Mouse (Mus musculus) MN1 (cell line): Measurements from ENCODE around the gene Fgf13.

Experiments used
- DNase-seq: peaks from one replicate; pipeline ENCODE4 v3.0.0-alpha.2; 2016; ENCODE audit warnings: low spot score

Gene Fgf13

DNA sequence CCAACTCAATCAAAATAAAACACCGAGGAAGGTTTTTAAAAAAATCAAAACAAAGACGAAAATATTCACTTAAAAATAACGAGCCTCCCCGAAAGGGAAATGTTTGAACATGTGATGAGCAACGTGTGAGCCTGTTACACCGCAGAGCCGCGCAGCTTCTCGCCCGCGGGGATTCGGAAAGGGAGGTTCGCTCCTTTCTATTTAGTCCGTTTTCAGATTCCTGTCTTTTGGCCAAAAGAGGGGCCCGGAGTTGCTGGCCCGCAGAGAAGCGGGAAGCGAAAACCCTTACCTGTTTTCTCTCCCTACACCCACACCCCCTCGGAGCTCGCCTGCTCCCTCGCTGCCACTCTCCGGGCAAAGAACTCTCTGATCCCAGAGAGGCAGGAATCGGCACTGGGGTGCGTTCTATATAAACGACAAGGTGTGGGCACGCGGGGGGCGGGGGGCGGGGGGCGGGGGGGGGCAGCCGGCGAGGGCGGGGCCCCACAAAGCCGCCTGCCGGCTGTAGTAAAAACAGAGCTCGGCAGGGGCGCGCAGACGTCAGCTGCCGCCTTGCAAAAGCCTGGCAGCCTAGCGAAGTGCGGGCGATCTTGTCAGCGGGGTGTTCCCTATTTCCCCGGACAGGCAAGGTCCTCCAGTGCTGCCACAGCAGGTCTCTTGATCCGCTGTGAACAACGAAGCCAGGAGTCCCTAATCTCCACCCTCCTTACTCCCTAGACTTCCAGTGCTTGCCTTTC, at the start of gene Fgf13:
Fgf13 (minus strand) TSS at position 377 of the 737 bp plus-strand sequence.
- no peak for DNase-seq

DNA sequence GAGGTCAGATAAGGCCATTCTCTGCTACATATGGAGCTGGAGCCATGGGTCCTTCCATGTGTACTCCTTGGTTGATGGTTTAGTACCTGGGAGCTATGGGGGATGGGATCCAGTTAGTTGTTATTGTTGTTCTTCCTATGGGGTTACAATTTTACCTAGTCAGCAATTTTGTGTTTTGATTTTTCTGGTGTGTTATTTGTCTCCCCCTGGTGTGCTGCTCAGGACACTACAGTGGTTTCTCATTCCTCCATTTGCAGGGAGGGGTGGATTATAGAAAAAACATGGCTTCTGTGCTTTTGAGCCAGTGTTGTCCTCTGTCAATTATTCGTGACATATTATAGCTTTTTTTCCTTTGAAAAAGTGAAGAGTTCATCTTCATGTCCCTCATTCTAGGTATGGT, 38.7 kb upstream of the Fgf13 start:
- DNase-seq: no peak

DNA sequence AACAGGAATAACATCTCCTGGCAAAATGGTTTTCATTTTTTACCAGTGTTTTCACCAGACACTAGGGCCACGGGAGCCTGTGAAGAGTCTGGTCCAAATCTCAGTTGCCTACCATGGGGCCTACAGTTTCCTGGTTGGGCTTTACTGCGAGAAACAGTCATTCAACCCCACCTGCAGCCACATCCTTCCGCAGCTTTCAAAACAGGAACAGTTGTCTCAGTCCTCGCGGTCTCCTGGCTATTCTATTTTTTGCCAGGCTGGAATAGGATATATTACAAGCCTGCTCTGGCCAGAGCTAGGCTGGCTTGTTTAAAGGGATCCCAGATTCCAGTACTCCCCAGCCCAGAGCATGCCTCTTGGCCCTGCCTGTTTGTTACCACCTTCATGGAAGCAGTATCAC, 21.2 kb upstream of the Fgf13 start:
- no peak for DNase-seq

DNA sequence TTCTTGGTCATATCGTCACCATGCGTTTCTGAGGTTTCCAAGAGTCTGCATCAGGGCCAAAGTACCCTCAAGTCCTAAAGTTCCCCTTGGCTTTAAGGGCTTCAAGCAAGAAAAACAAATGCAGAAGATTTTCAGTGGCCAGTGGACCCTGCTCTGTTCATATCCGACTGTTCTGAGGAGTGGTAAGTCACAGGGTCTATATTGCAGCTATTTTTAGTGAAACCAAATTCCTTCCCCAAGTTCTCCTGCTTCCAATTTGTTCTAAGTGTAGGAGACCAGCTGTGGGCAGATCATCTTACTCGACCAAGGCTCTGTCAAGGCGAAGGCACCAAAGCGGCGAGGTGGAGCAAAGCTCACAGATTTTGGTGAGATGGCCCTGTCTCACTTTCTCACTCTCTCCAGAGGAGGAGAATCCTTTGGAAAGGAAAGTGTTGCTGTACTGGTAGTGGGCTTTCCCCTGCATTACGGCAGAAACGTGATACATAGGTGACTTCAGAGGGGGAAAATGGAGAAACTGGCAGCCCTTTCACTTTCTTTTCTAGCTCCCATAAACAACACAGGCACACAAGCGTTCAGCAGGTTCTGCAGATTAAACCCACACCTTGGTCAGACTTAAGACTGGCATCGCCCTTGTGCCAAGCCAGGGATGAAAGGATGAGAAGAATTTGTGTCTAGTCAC, 17.8 kb upstream of the Fgf13 start:
- DNase-seq: no peak

DNA sequence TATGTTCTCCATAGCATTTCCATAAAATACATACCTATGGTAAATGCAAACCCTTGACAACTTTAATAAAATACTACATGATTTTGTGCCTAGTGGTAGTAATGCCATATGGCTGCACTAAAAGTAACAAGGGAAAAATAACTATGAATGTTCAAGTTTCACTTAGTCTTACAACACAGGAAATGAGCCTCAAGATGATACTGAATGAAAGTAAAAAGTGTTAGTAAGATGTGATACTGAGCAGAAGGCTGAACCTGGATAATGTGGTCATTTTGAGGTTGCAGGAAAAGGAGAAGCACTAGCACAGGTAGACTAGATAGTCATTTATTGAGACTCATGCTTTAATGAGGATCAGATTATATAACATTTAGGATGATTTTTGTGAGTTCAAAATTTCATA, 16.2 kb upstream of the Fgf13 start:
- no peak for DNase-seq

DNA sequence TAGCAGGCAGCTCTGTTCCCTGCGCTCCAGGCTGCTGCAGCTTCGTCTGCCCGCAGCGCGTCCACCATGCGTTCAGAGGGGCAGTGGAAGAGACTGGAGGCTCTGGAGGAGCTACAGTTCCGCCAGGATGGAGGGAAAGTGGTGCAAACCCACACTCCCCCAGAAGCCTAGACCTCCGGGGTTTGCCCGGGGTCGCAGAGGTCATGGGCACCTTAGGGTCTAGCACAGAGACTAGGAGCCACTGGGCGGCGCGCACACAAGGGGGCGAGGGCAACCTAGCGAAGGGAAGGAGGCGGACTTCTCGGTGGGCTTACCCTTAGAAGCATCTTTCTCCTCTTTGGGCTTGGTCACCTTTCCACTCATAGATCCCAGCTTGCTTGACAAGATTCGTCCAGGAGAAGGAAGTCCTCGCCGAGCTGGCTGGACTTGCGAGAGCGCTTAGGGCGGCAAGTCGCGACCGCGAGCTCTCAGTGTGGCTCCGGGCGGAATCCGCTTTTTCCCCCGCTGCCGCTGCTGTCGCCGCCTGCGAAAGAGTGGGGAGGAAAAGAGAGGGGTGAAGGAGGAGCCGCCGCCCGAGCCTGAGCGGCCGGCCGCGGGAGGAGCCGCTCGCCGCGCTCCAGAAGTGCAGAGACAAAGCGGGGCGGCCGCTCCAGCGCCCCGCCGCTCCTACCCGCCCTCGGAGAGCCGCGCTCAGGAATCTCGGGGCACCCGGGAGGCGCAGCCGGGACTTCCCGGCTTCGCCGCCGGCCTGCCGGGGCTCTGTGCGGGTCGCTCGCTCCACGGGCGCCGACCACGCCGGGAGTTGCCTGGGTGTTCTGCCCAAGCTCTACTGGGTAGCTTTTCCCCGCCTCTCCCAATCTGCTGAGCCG, 811 bp downstream of the Fgf13 start:
- DNase-seq: no peak

DNA sequence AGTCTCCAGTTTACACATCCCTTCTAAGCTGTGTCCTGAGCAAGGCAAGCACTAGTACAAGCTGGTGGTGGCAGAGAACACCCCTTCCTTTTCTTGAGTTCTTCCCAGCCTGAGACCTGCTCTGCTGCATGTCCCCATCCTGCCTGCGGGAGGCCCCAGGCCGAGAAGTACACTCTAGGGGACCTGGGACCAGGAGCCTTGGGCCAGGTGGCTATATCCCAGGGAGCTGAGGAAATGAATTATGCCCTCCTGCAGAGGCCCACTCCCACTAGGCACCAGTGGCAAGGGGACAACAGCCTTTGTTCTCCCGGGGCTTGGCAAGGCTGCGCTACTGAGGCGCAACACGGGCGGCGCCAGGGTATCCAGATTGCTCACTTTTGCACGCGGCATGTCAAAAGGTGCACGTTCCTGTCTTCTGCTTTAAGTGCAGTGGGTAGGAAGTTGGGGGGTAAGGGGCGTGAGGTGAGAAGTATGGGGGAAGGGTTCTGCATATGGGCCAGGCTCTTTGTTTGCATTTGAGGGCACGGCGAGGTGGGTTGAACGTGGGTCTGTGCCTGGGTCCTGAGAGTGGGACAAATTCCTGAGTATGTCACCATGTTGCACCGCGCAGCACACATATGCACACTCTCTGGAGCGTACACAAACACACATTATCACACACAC, 1.7 kb downstream of the Fgf13 start:
- no peak for DNase-seq

DNA sequence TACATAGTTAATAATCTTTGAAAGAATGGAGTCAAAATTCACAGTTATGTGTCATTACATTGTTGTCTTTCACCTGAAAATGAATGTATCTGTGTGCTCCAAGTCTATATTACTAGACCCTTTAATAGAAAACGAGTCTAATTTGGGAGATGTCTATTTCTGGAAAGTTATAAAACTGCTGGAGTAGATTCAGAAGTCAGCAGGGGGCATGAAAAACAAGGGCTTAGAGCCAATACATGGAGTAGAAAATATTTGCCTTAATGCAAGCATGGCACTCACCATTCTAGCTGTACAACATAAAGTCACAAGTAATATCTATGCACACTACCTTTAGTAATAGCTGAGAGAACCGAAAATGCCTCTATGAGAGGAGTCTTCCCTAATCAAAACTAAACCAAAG, 19.9 kb downstream of the Fgf13 start:
- no peak for DNase-seq

DNA sequence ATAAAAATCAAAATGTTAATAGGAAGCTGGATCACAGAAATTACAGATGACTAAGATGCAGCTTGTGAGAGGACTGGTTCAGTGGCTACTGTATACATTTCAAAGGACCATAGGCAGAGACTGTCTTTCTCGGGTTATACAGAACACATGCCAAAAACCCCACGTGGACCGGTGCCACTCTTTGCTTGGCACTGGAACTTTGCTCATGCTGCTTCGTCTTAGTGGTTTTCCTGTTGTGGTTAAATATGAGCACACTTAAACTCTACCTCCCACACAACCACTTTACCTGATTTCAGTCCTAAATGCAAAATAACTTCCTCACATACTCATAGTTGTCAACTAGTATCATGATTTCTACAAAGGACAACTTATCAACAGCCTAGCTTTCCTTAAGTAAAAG, 59.6 kb downstream of the Fgf13 start:
- no peak for DNase-seq

DNA sequence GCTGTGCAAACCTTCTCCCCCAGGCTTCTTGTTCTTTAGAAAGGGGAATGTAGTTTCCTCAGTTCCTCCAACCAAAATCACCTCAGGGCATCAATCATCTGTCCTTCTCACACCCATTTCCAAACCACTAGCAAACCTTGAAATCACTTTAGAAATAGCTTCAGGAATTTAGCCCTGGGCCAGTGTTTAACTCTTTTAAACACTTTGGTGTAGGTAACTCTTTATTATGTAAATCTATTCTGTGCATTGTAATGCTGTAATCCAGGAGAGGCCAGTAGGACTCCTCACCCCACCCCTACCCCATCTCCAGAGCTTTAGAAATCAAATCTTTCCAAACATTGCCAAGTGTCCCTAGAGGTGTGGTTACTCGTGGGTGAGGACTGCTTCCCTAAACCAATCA, 74.5 kb downstream of the Fgf13 start:
- no peak for DNase-seq

DNA sequence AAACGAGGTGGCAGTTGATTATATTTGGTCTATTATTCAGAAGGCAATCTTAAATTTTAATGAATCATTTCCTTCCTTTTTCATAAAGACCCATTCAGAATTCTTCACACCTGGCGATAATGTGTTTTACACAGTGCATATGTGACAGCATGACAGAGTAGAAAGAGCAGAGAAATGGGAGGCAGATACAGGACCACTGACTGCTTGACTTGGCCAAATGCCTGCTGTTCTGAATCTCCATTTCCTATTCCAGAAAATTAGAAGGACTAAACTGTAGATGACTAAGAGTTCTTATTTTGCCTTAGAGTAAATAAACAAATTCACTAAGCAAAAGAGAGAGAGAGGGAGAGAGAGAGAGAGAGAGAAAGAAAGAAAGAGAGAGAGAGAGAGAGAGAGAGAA, 82.4 kb downstream of the Fgf13 start:
- no peak for DNase-seq

DNA sequence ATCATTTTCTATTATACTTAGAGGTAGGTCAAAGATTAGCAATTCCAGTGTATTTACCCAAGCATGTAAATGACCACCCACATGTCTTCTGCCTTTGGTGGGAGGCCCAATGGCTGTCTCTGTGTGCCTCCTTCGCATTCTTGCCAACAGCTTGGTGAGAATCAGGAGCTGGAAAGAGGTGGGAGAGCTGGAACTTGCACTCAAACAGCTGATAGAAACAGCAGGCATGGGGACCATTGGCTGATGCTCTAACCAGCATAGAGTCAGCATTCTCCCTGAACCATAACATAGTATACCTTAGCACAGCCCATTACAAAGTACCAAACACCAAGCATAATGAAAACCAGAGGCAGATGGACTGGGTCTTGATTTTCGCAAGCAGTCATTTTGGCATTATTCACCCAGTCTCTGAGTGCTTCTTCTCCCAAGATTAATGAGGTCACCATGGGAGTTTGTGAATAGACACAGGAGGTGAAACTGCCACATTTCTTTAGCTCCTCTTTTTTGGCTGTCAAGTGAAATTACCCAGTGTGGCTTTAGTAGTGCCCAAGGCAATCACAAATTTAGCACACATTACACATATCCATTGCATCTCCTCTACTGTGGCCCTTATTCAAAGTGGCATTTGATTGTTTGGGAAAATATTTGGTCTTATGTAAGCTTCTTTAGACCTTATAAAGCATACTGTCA, 165.1 kb downstream of the Fgf13 start:
- DNase-seq: no peak

DNA sequence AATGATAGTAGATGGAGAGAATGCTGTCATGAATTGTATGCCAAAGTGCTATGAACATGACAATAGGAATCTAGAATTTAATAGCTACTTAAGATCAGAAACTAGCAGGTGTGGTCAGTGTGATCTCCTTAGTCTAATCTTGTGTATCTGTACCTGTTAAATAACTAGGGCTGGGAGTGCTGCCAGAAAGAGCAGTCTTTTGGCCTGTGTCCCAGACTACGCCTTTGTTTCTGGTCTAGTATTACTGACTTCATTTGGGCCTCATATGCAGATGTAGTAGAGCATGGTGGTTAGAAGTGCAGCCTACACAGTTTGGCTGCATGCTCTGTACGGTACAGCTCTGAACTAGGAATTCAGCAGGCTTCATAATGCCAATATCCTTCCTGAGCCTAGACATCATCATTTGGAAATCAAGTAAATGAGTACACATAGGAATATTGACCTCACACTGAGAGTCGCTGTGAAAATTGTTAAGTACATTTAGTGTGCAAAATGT, 276.9 kb downstream of the Fgf13 start:
- no peak for DNase-seq

DNA sequence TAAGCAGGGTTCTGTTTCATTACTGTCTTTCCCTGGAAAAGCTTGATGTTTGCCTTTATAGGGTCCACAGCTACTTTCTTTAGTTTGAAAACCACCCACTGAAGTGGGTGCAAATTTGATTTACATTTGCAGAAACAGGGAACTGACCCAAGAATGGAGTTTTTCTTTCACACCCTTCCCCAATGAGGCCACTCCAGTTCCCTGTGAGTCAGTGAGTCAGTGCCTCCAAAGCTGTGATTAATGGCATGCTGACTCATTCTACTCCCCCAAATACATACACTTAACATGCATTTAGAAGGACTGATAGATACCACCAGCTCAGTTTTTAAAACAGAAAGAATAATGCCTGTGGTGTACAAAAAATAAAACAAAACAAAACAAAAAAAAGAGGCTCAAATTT, 316.3 kb downstream of the Fgf13 start:
- DNase-seq: no peak

DNA sequence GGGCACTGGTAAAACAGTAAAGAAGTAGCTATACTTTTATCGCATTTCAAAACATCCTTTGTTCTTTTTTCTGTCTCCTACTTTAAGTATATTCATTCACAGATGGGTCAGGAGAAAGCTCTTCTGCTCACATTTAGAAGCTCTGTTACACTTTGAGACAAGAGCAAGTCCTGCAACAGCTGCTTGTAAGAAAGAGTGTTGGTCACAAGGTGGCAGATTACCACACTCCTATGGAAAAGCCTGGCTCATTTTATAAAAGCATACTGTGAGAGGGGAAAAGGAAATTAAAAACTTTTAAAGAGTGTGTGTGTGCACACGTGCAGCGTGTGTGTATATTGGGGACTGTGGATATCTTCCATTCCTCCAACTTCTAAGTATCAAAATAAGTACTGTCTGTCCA, 324.1 kb downstream of the Fgf13 start:
- DNase-seq: no peak

DNA sequence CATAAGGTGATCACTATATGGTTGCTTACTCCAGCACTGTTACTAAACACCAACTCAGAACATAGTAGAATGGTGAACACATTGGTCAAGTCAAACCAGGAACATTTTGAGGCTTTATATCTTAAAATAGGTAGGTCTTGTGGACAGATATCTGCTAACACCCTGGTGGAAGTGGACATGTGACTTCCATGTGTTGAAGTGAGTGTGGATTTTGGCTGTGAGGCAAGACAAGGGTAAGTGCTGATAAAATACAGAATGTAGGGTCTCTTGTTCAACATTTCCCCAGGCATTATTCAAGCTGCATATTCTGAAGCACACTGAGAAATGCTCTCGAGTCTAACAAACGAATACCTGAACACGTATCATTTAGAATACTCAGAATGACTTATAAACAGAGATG, 324.7 kb downstream of the Fgf13 start:
- DNase-seq: no peak

DNA sequence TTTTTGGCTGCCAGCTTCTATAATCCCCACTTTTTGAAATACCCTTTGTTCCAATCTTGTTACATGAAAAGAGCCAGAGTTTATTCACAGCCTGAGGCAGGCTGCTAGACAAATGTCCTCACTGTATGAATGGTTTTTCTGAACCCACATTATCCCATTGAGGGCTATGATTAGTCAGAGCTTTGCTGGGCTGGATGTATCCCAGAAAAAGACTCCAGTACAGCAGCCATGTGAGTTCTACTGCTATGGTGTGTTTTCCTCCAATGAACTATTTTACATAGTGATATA, 326.5 kb downstream of the Fgf13 start:
- no peak for DNase-seq

DNA sequence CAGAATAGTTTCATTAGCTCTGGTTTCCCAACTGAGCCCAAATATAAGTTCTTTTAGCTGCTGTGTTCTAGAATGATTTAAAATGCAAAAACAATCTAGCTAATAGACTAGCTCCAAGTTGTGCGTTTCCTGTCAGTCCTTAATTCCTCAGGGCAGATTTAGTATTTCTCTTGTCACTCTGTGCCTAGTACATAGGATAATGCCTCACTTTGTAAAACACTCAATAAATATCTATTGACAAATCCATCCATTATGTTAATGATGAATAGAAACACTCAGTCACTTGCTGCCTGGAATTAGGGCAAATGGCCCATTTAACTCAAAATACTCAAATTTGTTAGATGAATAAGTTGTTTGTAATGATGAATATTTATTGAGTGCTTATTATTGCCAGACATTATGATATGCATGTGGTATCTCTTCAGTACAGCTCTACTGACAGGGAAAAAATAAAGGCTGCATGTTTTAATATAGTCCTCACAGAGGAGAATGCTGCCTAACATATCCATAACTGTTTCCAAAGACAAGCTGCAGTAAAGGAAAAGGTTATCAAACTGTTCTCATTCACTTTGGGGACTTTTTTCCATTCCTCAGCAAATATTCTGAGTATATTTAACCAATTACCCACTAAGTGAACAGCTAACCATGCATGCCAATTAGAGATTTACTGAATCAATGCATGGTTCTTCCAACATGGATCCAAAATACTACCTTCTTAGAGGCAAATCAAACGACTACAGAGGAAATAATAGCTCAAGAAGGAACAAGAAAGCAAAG, 327.0 kb downstream of the Fgf13 start:
- DNase-seq: no peak

DNA sequence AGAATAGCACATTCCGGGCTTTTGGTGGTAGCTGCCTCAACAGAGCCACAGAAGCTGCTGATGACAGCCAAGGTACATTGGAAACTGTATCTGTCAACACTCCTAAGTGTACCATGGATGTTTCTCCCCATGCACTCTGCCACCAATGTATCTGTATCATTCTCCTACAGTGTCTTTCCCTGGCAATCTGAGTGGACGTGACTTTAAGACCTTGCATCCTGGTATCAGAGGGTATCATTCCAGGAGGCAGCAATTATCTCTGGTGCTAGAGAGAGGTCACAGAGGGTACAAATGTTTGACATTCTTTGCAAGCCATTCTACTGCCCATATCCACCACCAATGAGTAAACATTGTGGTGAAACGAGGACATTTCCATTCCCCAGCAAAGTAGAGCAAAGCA, 347.2 kb downstream of the Fgf13 start:
- DNase-seq: no peak

DNA sequence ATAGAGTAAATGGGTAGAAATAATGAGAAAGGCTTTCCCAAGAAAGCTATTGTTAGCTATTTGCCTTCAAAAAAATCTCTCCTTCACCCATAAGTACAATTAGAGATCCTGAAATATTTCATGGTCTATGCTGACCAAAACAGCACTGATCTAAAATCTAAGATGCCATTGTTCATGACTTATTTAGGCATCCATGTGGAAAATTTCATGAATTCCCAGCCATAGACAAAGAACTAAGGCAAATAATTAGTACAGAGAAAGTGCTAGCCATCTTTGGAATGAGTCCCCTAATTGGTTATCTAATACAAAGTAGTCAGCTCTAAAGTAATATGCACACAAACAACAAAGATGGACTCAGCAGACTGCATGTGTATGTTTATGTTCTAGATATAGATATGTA, 366.7 kb downstream of the Fgf13 start:
- no peak for DNase-seq

DNA sequence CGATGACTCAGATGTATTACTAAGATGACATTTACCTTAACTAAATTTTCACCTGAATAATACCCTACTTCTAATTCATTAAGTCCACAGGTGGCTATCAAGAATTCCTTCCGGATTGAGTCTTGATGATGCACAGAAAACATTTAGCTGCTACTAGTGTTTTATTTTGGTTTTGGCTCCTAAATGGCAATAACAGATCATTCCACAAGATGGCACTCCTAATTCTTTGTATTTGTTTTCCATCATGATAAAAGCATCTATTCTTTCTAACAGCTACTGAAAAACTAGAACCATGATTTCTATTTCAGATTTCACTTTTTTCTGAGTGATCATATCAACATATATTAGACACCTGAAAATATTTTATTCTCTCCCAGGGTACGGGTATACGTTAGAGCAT, 373.7 kb downstream of the Fgf13 start:
- no peak for DNase-seq
